Mouse (Mus musculus) cortical plate, adult 2 months (tissue): ENCODE measurements around the gene Gm45337.

Experiments
- CTCF ChIP-seq: fragments of 200-500 bp; IDR thresholded peaks from 2 replicates; pipeline ENCODE4 v1.5.1; 2011; ENCODE audit warnings: mild to moderate bottlenecking, control low read depth, low read length; ENCODE audit not compliant: insufficient read depth; ENCODE audit errors: extremely low read depth
- POLR2A ChIP-seq: fragments of 200-500 bp; IDR thresholded peaks from 2 replicates; pipeline ENCODE4 v1.6.1; 2011; ENCODE audit warnings: mild to moderate bottlenecking, low read length, control low read depth; ENCODE audit not compliant: insufficient read depth; ENCODE audit errors: extremely low read depth

DNA sequence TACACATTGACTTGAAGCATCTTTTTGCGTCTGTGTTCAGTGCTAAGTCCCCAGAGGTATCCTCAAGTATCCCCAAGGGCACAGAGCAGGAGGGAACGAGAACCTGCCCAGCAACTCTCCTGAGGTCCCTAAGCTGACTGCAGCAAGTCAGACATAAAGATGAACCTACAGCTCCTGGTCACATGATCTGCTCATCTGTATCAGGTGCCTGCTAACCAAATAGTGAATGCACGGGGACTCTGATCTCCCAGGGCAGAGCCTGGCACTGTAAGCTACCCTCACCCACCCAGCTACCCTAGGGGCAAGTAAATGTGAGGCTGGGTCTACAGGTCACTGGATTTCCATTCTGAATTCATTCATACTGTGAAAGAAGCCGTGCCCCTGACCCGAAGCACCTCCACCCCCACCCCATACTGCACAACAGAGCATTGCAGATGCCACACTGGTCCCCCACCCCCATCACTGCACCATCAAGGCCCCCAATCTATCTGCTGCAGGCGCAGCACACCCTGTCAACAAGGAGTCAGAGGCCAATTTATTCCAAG is 50.6 kb downstream of the Gm45337 start:
- TF ChIP-seq CTCF = no peak
- no peak for TF ChIP-seq POLR2A
